Mouse (Mus musculus): ENCODE results near the gene Gpr62. TPM values are rescaled to one million over a fixed set of nuclear protein-coding genes. Genes with fewer than 3 reads are reported as not detected.

The Gpr62 gene
- total and polyA plus RNA-seq, 3 experiments, result not detected

- H3K4me1 ChIP-seq (ENCODE audit: insufficient read depth, low read depth, low read length), result peaks cover 46% of the 10 kb centered on the region
- DNase-seq (ENCODE audit: low spot score) (no peak), ATAC-seq (ENCODE audit: extremely low read depth, insufficient number of reproducible peaks, low FRiP score, poor library complexity, severe bottlenecking) (no peak)
- H3K36me3 ChIP-seq (replicated peaks), result no peaks in the 10 kb centered on the region
- TF ChIP-seq GATA2 (IDR thresholded peaks at IDR 0.05; ENCODE audit: borderline replicate concordance, low read depth, low read length) (no peak), GATA1 (IDR thresholded peaks at IDR 0.05; ENCODE audit: borderline replicate concordance, low read length) (no peak), TAL1 (conservative IDR thresholded peaks at IDR 0.05; ENCODE audit: low read depth, low read length) (no peak), CTCF (IDR thresholded peaks at IDR 0.05; ENCODE audit: low read depth, low read length) (no peak), POLR2AphosphoS5 (IDR thresholded peaks at IDR 0.05; ENCODE audit: insufficient replicate concordance, low read depth, low read length) (no peak)
- H3K4me3 ChIP-seq (ENCODE audit: low read depth, low read length), result no peak overlapping the region
- no peaks in the 10 kb centered on the region for H3K9me3 ChIP-seq (replicated peaks)
- H3K27me3 ChIP-seq (ENCODE audit: insufficient read depth, low read length), result peaks cover 29% of the 10 kb centered on the region
Observed at GRCm38 (mm10) chr9:106473081-106473752, 7.5 kb upstream of the Gpr62 start.

GRCm38 (mm10) chr9:106472321-106472720 lies 6.6 kb upstream of the Gpr62 start:
- Histone ChIP-seq H3K9me3 (replicated peaks) (no peaks in the 10 kb centered on the region), H3K36me3 (replicated peaks) (no peaks in the 10 kb centered on the region), H3K27me3 (ENCODE audit: insufficient read depth, low read length) (peaks cover 31% of the 10 kb centered on the region), H3K4me1 (ENCODE audit: insufficient read depth, low read depth, low read length) (peaks cover 42% of the 10 kb centered on the region), H3K4me3 (ENCODE audit: low read depth, low read length) (no peak overlapping the region)
- DNase-seq (ENCODE audit: low spot score) (no peak), ATAC-seq (ENCODE audit: extremely low read depth, insufficient number of reproducible peaks, low FRiP score, poor library complexity, severe bottlenecking) (no peak)
- TF ChIP-seq TAL1 (conservative IDR thresholded peaks at IDR 0.05; ENCODE audit: low read depth, low read length) (no peak), CTCF (IDR thresholded peaks at IDR 0.05; ENCODE audit: low read depth, low read length) (no peak), GATA1 (IDR thresholded peaks at IDR 0.05; ENCODE audit: borderline replicate concordance, low read length) (no peak), POLR2AphosphoS5 (IDR thresholded peaks at IDR 0.05; ENCODE audit: insufficient replicate concordance, low read depth, low read length) (no peak), GATA2 (IDR thresholded peaks at IDR 0.05; ENCODE audit: borderline replicate concordance, low read depth, low read length) (no peak)

GRCm38 (mm10) chr9:106471892-106472291 lies 6.2 kb upstream of the Gpr62 start:
- Histone ChIP-seq H3K4me3 (ENCODE audit: low read depth, low read length) (no peak overlapping the region), H3K4me1 (ENCODE audit: insufficient read depth, low read depth, low read length) (peaks cover 42% of the 10 kb centered on the region), H3K36me3 (replicated peaks) (no peaks in the 10 kb centered on the region), H3K9me3 (replicated peaks) (no peaks in the 10 kb centered on the region), H3K27me3 (ENCODE audit: insufficient read depth, low read length) (peaks cover 31% of the 10 kb centered on the region)
- DNase-seq (ENCODE audit: low spot score) (no peak), ATAC-seq (ENCODE audit: extremely low read depth, insufficient number of reproducible peaks, low FRiP score, poor library complexity, severe bottlenecking) (no peak)
- TF ChIP-seq POLR2AphosphoS5 (IDR thresholded peaks at IDR 0.05; ENCODE audit: insufficient replicate concordance, low read depth, low read length), result no peak
- no peak for TF ChIP-seq GATA2 (IDR thresholded peaks at IDR 0.05; ENCODE audit: borderline replicate concordance, low read depth, low read length)
- no peak for TF ChIP-seq CTCF (IDR thresholded peaks at IDR 0.05; ENCODE audit: low read depth, low read length)
- no peak for TF ChIP-seq GATA1 (IDR thresholded peaks at IDR 0.05; ENCODE audit: borderline replicate concordance, low read length)
- TF ChIP-seq TAL1 (conservative IDR thresholded peaks at IDR 0.05; ENCODE audit: low read depth, low read length), result no peak

DNA sequence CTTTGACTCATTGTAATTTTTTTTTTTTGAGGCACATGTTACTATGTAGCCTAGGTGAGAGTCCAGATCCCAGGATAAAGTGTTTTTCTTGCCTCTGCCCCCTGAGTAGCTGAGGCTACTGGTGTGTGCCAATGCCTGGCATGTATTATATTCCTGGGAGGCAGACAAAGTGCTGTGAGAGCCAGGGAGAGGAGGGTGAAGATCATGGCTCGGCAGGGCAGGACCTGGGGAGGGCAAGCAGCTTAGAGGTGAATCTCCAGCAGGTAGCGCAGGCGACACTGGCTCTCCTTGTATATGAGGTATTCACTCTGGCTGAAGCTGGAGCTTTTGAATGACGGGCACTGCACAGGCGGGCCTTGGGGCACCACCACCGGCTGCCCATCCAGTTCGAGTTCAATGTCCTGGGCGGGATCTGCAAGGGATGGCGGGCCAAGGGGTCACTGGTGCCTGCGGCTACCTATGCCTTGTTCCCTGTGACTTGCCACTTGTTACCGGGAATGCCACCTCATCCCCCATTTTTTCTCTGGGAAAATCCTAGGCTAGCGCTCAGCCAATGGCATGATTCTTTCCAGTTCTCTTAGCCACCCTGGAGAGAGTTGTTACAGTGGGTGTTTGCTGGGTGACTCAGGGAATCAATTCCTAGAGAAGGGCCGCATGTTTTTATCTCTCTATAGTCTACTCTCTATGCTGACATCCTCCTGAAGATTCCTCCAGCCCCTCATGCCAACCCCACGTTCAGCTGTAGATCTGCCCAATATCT lies 5.4 kb upstream of the Gpr62 start:
- H3K27me3 ChIP-seq (ENCODE audit: insufficient read depth, low read length), result peaks cover 31% of the 10 kb centered on the region
- no peaks in the 10 kb centered on the region for H3K36me3 ChIP-seq (replicated peaks)
- H3K4me1 ChIP-seq (ENCODE audit: insufficient read depth, low read depth, low read length), result peaks cover 36% of the 10 kb centered on the region
- TF ChIP-seq TAL1 (conservative IDR thresholded peaks at IDR 0.05; ENCODE audit: low read depth, low read length) (no peak), POLR2AphosphoS5 (IDR thresholded peaks at IDR 0.05; ENCODE audit: insufficient replicate concordance, low read depth, low read length) (no peak), GATA1 (IDR thresholded peaks at IDR 0.05; ENCODE audit: borderline replicate concordance, low read length) (no peak), GATA2 (IDR thresholded peaks at IDR 0.05; ENCODE audit: borderline replicate concordance, low read depth, low read length) (no peak), CTCF (IDR thresholded peaks at IDR 0.05; ENCODE audit: low read depth, low read length) (no peak)
- ATAC-seq (ENCODE audit: extremely low read depth, insufficient number of reproducible peaks, low FRiP score, poor library complexity, severe bottlenecking), result no peak
- DNase-seq (ENCODE audit: low spot score), result no peak
- no peak overlapping the region for H3K4me3 ChIP-seq (ENCODE audit: low read depth, low read length)
- H3K9me3 ChIP-seq (replicated peaks), result no peaks in the 10 kb centered on the region

DNA sequence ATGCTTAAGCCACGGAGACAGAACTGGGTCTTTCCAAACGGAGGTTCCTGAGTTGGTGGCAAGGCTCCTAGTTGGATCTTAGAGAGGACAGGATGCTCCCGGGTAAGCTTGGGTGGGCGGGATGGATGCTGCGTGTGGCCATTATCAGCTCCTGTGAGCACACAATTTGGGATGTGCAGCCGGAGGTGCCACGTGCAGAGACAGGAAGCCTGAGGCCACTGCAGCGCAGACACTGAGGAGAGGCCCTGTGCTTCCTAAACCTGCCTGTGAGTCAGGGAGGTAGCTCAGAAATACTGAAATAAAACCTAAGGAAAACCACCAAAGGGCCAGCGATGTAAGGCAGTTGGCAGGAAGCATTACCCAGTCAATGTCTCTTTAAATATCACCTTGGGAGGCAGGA lies 4.0 kb upstream of the Gpr62 start:
- H3K36me3 ChIP-seq (replicated peaks), result no peaks in the 10 kb centered on the region

DNA sequence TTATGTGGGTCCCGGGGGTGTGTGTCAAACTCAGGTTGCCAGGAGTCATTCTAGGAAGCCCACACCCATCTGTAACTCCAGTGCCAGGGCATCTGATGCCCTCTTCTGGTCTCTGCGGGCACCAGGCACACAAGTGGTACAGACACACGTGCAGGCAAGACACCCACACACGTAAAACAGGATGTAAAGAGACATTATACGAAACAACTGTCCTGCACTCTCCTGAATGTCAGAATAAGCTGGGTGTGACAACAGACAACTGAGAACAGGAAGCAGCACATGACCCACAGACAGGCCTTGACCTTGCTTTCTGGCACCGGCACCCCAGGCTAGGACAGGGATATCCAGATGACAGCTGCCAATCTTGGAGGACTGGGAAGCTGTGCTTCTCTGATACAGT lies 3.6 kb upstream of the Gpr62 start:
- TF ChIP-seq CTCF (IDR thresholded peaks at IDR 0.05; ENCODE audit: low read depth, low read length), result no peak
- no peak for TF ChIP-seq TAL1 (conservative IDR thresholded peaks at IDR 0.05; ENCODE audit: low read depth, low read length)
- no peak for TF ChIP-seq POLR2AphosphoS5 (IDR thresholded peaks at IDR 0.05; ENCODE audit: insufficient replicate concordance, low read depth, low read length)
- TF ChIP-seq GATA2 (IDR thresholded peaks at IDR 0.05; ENCODE audit: borderline replicate concordance, low read depth, low read length), result no peak
- TF ChIP-seq GATA1 (IDR thresholded peaks at IDR 0.05; ENCODE audit: borderline replicate concordance, low read length), result no peak
- no peak overlapping the region for H3K4me3 ChIP-seq (ENCODE audit: low read depth, low read length)
- DNase-seq (ENCODE audit: low spot score) (no peak), ATAC-seq (ENCODE audit: extremely low read depth, insufficient number of reproducible peaks, low FRiP score, poor library complexity, severe bottlenecking) (no peak)
- H3K9me3 ChIP-seq (replicated peaks), result peaks cover 12% of the 10 kb centered on the region
- no peaks in the 10 kb centered on the region for H3K36me3 ChIP-seq (replicated peaks)
- peaks cover 18% of the 10 kb centered on the region for H3K4me1 ChIP-seq (ENCODE audit: insufficient read depth, low read depth, low read length)
- peaks cover 36% of the 10 kb centered on the region for H3K27me3 ChIP-seq (ENCODE audit: insufficient read depth, low read length)

More for the DNA sequence above, 4.0 kb upstream of the Gpr62 start:
- no peak for DNase-seq (ENCODE audit: low spot score)
- Histone ChIP-seq H3K9me3 (replicated peaks) (peaks cover 10% of the 10 kb centered on the region), H3K4me3 (ENCODE audit: low read depth, low read length) (no peak overlapping the region), H3K4me1 (ENCODE audit: insufficient read depth, low read depth, low read length) (peaks cover 22% of the 10 kb centered on the region), H3K27me3 (ENCODE audit: insufficient read depth, low read length) (peaks cover 36% of the 10 kb centered on the region)
- no peak for TF ChIP-seq POLR2AphosphoS5 (IDR thresholded peaks at IDR 0.05; ENCODE audit: insufficient replicate concordance, low read depth, low read length)
- TF ChIP-seq CTCF (IDR thresholded peaks at IDR 0.05; ENCODE audit: low read depth, low read length), result no peak
- no peak for TF ChIP-seq GATA2 (IDR thresholded peaks at IDR 0.05; ENCODE audit: borderline replicate concordance, low read depth, low read length)
- no peak for TF ChIP-seq TAL1 (conservative IDR thresholded peaks at IDR 0.05; ENCODE audit: low read depth, low read length)
- no peak for TF ChIP-seq GATA1 (IDR thresholded peaks at IDR 0.05; ENCODE audit: borderline replicate concordance, low read length)
- no peak for ATAC-seq (ENCODE audit: extremely low read depth, insufficient number of reproducible peaks, low FRiP score, poor library complexity, severe bottlenecking)

All from G1E (cell line).